Mouse (Mus musculus) layer of hippocampus, adult 2 months (tissue): ENCODE results near the gene Timd2. TPM values are rescaled to one million over a fixed set of nuclear protein-coding genes. Genes with fewer than 3 reads are reported as not detected.
"Not testable (repeated sequence)": the region's sequence is repeated elsewhere in the genome, so short reads cannot be mapped to it uniquely, and the experiment has no call there.

Experiments used
- DNase-seq, 2 experiments: peaks; one replicate each; pipeline ENCODE4 v3.0.0; 2022; ENCODE audit warnings: low spot score in 2 of 2
- H3K27ac ChIP-seq: fragments of 200-600 bp; 2 replicates; pipeline ENCODE4 v1.8.1; 2022
- H3K4me3 ChIP-seq: fragments of 200-600 bp; 2 replicates; pipeline ENCODE4 v1.8.1; 2022; ENCODE audit warnings: mild to moderate bottlenecking
- CTCF ChIP-seq: fragments of 200-600 bp; conservative IDR thresholded peaks from 2 replicates; pipeline ENCODE4 v1.8.1; 2022; ENCODE audit warnings: antibody characterized with exemption, mild to moderate bottlenecking, moderate library complexity
- total RNA-seq, 2 experiments: library from RNA; stranded (reverse); gene quantifications; 2 replicates each; pipeline ENCODE4 v1.2.3; 2021

The Timd2 gene
- total RNA-seq, 2 experiments from 2014 or later = not detected

DNA sequence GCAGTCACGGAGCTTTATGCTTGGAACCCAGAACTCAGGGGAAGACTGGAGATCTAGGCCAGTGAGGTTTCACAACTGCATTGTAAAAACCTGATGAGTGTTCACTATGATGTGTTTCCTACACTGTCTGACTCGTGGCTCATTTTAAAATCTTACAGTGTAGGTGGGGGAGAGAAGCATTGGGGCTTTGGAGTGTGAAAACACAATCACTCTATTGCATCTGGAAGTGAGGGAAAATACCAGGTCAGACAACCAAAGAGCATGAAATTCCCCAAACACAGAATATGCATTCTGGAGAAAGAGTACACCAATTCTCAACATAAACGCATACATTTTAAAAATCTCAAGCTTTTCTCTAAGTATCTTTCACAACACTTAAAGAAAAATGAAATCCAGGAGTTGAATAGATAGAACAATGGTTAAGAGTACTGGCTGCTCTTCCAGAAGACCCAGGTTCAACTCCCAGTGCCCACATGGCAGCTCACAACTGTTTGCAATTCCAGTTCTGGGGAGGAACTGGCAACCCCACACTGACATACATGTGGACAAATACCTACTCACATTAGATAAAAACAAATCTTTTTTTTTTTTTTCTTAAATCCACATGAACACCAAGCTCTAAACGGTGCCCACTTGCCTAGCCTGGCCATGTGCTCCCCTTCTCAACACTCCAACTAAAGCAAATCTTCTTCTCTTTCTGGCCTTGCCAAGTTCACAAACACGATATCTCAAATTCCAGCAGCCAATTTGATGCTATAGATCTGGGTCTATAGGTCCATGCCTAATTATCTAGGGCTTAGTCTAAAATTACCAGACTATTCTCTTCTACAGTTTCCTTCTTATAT is 9.2 kb downstream of the Timd2 start:
- no peak overlapping the region for H3K27ac ChIP-seq
- no peak for TF ChIP-seq CTCF
- no peak overlapping the region for H3K4me3 ChIP-seq
- DNase-seq = no peak

DNA sequence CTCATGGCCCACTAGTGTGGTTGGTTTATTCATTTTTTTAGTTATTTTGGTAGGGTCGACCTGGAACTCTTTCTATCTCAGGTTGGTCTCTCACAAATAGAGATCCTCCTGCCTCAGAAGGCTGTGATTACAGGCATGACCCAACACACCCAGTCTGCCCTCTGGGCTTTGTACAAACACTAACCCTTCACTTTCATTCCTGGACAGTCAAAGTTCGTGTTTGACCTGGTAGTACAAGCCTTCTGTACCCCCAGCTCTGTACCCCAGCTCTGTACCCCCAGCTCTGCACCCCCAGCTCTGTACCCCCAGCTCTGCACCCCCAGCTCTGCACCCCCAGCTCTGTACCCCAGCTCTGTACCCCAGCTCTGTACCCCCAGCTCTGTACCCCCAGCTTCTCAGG is 11.0 kb downstream of the Timd2 start:
- DNase-seq, H3K27ac ChIP-seq, H3K4me3 ChIP-seq: not testable (repeated sequence)

DNA sequence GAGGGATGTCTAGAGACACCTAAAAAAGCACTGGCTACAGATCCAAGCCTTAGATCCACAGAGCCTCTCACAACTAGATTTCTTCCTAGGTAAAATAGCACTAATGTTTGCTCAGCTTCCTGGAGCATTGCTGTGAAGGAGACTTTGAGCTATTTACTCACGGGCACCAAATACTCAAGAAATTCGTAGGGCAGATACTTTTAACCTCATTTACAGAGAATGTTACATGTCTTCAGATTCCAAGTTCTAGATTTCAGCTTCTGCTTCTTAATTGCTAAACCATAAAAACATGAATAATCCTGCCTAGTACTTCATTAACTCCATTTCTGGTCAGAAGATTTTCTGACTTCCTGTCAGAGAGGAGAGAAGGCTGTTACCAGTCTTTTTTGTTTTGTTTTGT is 16.7 kb downstream of the Timd2 start:
- DNase-seq = no peak
- TF ChIP-seq CTCF = no peak
- H3K4me3 ChIP-seq = no peak overlapping the region
- no peak overlapping the region for H3K27ac ChIP-seq

DNA sequence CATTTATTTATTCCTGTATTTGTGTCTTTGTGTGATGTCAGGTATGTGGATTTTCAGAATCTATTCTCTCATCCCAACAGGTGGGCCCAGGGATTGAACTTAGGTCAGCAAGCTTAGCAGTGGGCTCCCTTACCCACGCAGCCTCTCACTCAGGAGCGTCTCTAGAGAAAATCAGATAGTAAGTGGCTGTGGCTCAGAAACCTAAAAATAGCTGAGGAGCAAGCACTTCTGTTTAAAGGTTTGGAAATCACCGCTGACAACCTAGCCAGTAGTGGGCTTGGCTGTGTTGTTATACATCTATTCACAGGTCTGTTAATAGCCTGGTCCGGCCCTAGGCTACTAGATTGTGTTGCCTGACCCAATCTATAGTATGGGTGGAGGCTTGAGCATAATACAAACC is 23.1 kb downstream of the Timd2 start:
- no peak overlapping the region for H3K27ac ChIP-seq
- DNase-seq = no peak
- no peak overlapping the region for H3K4me3 ChIP-seq
- TF ChIP-seq CTCF = no peak

DNA sequence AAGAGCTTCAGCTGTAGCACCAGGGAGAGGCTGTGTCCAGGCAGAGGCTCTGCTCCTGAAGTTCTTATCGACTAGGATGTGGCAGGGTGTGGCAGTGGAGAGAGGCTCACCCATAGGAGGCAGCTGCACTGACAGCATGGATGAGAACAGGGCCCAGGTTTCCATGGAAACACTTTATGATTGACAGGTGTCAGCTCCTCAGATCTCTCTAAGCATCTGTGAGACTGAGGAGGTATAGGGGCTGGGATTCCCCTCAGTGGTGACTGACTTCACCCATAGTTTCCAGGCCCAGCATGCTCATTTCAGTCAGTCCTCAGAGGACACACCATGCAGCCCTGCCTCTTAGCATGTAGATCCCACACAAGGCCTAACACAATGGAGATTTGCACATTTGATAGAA is 24.0 kb downstream of the Timd2 start:
- TF ChIP-seq CTCF = no peak
- Histone ChIP-seq H3K27ac (no peak overlapping the region), H3K4me3 (no peak overlapping the region)
- DNase-seq = no peak

DNA sequence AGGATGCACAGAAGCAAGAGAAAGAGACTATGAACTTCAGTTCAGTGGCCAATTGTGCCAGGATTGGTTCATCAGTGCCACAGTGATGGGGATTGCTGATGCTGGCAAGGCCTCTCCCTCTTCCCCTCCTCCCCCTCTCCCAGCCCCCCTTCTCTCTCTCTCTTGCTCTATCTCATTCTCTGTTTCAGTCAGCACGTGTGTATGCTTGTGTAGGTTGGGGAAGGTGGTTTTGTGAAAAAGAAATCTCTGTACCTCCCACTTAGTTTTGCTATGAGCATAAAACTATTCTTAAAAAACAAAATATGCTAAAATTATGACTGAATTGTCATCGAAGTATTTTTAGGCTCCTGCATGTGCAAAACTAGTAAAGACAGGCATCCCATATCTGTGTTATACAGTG is 38.9 kb downstream of the Timd2 start:
- TF ChIP-seq CTCF = no peak
- no peak overlapping the region for H3K27ac ChIP-seq
- no peak for DNase-seq
- H3K4me3 ChIP-seq = no peak overlapping the region

DNA sequence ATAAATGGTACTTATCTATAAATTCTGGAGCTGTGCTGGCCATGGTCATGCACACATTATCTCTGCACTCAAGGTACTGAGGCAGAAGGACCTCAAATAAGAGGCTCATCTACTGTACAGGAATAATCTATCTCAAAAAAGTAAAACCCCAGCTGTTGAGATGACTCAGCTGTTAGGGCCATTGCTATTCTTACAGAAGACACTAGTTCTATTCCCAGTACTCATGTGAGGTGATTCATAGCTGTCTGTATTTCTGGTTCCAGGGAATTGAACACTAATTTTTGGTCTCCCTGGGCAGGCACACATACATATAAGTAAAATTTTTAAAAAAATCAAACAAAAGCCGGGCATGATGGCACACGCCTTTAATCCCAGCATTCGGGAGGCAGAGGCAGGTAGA is 39.8 kb downstream of the Timd2 start:
- H3K4me3 ChIP-seq = no peak overlapping the region
- no peak overlapping the region for H3K27ac ChIP-seq
- no peak for TF ChIP-seq CTCF
- no peak for DNase-seq

DNA sequence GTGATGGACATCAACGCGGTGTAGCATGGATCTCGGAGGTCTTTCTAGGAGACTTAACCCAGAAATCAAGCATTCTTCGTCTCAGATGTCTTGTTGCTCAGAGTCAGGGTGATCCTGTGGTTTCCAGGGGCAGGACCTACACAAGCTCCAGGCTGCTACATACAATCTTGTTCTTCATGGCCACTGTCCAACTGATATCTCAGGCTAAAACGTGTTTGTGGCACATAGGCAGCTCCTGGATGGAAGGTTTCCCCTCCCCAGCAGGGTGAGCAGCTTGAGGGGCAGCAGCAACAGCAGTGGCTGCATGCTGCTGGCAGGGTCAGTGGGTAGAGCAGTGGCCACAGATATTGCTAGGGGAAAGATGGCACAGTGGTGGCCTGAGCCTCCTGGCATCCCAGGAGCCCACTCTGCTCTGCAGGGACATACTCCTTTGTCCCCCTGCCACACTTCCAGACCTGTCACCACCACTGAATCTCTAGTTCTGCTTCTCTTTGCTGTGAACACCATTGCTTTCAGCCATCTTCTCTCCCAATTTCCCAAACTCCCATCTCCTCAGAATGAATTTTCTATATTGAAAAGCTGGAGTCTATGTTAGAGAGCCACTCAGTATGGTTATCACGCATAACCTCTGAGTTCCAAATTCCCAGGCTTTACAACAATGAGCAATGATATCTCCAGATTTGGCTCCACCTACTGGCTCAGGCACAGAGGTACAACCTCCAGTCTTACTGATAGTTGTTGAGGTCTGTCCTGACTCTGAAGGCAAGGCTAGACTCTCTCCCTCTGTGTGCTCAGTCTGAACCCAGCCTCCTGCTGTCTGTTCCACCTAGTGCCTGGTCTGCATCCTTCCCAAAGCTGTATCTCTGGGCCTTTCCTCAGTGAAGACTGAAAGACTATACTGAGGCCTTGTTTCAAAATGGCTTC is 41.0 kb downstream of the Timd2 start:
- peak; percentile 76 for TF ChIP-seq CTCF
- DNase-seq = peak; percentile 8 to 16
- H3K4me3 ChIP-seq = no peak overlapping the region
- no peak overlapping the region for H3K27ac ChIP-seq

DNA sequence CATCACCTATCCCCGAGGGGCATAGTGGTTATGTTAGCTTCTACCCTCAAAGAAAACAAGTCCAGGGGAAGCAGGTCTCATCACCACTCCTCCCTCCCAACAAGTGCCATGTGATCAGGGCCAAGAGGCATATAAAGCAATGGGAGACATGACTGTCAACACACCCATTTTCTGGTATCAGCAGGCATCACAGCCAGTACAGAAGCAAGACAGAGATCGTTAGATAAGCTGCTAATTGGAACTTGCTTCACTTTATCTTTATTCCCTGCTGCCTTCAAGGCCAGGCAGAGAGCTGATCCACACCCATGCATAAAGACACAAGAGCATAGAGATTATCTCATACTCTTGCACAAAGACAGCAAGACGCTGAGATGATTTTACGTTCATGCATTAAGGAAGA is 43.6 kb downstream of the Timd2 start:
- Histone ChIP-seq H3K4me3 (no peak overlapping the region), H3K27ac (no peak overlapping the region)
- no peak for TF ChIP-seq CTCF
- no peak for DNase-seq

DNA sequence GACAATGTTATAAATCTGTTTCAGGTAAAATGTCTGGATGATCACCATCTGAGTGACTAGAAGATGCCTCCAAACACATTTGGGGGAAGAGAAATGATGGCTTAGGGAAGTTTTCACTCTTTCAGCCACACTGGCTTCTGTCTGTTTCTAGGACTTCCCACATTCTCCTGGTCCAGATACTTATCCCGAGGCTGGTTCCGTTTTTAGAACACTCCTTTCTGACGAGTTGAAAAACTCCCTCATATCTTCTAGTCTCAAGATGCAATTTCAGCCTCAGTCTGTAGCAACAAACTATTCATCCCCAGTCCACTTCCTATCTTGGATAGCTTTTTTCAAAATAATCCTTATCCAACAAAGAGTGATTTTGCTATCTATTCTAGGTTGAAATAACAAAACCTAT is 54.4 kb downstream of the Timd2 start:
- no peak for TF ChIP-seq CTCF
- no peak overlapping the region for H3K4me3 ChIP-seq
- no peak for DNase-seq
- H3K27ac ChIP-seq = no peak overlapping the region

DNA sequence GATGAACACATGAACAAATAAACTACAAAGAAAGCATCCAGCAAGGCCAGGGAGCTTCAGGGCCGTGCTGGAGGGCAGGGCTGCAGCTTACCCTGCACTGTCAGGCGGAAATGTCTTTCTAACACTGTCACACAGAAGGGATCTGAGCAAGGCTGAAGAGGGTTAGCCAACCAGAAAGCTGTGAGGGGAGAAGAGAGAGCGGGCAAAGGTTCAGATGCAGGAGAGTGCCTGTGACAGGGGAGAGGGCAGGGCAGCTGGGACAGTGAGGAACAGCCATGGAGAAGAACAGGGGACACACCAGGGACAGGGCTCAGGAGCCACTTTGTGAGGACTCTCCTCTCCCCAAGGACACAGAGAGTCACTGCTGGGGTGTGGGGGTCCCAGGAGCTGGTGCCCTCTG is 57.2 kb downstream of the Timd2 start:
- not testable (repeated sequence) for H3K4me3 ChIP-seq, H3K27ac ChIP-seq, DNase-seq

DNA sequence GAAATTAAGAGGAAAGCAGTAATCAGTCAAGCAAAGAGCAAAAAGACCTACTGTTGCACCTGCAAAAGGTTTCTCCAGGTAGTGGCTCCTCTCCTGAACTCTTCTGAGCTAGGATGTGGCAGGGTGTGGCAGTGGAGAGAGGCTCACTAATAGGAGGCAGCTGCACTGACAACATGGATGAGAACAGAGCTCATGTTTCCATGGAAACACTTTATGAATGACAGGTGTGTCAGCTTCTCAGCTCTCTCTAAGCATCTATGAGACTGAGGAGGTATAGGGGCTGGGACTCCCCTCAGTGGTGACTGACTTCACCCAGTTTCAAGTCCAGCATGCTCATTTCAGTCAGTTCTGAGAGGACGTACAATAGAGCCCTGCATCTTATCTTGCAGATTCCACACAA is 62.0 kb downstream of the Timd2 start:
- DNase-seq = peak in 1 of 2 experiments; percentile 12
- TF ChIP-seq CTCF = no peak
- Histone ChIP-seq H3K4me3 (no peak overlapping the region), H3K27ac (no peak overlapping the region)

DNA sequence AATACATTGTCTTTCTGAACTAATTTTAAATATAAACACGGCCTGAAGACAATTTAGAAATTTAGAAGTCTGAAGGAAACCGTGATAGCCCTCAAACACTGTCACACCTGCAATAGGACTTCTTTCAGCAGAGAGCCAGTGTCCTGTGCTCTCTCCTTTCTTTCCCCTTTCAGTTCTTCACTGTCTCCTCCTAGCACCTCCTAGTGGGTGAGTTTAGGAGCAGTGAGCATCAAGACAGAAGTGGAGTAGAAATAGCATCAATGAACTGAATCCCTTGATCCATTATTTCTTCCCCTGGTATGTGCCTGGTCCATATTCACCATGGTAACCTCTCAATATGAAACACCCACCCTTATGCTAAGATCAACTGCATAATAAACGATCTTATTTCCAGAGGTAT is 70.3 kb downstream of the Timd2 start:
- TF ChIP-seq CTCF = peak; percentile 38; the same call in 1 of the 2 replicates
- no peak for DNase-seq
- Histone ChIP-seq H3K27ac (no peak overlapping the region), H3K4me3 (no peak overlapping the region)

DNA sequence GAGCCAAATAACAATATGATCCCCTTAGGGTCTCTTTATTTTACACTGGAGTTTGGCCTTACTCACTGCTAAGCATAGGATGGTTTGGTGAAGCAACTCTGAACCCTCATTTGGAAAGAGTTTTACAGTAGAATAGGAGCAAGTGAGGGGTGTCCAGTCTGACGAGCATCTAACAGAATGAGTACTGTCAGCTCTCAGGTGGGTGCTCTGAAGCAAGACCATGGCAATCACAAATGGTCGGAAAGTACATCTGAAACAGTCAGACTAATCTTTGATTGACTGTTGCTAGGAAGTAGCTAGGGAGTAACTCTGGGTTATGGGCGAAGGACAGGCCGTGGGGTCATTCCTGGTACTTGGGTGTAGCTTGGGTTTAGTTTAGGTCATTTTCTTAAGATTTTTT is 71.3 kb downstream of the Timd2 start:
- not testable (repeated sequence) for H3K27ac ChIP-seq, H3K4me3 ChIP-seq, DNase-seq
